Mouse (Mus musculus) B cell, adult 62 days (primary cell): ENCODE data around the gene Itfg1. TPM values are rescaled to one million over a fixed set of nuclear protein-coding genes. Genes with fewer than 3 reads are reported as not detected.

Experiments
- total RNA-seq: library from RNA; stranded (reverse); gene quantifications from 4 replicates; pipeline ENCODE4 v1.2.4, GENCODE M21; 2023

The Itfg1 gene
- 27.1 to 30.2 TPM (median 28.0 TPM) in 4 replicates for total RNA-seq

GRCm38 (mm10) chr8:85840657-85841488, at the start of gene Itfg1, which contains the start of gene Phkb:
Gene Itfg1 (minus strand): TSS chr8:85840921.
Gene Phkb (plus strand): TSS chr8:85840959.

GRCm38 (mm10) chr8:85700751-85701351, 139.9 kb downstream of the Itfg1 start, which contains the start of gene Neto2:
Gene Neto2 (minus strand): TSS chr8:85700924.

Other genes with a start within 250 kb of the Itfg1 start
- 0.49 to 0.57 TPM (median 0.51 TPM) in 4 replicates for gene Neto2, start 140.0 kb downstream of the Itfg1 start, total RNA-seq
- gene Phkb, start within 50 bp of the Itfg1 start, total RNA-seq, result 19.8 to 28.6 TPM (median 24.8 TPM) in 4 replicates